Mouse (Mus musculus): ENCODE data around the gene Capn8. TPM values are rescaled to one million over a fixed set of nuclear protein-coding genes. Genes with fewer than 3 reads are reported as not detected.
A peak's percentile ranks its signal among the peaks of the same experiment; 100 is the strongest.

Gene Capn8
- polyA plus RNA-seq, 2 experiments, result 0.01 TPM; not detected in 1

DNA sequence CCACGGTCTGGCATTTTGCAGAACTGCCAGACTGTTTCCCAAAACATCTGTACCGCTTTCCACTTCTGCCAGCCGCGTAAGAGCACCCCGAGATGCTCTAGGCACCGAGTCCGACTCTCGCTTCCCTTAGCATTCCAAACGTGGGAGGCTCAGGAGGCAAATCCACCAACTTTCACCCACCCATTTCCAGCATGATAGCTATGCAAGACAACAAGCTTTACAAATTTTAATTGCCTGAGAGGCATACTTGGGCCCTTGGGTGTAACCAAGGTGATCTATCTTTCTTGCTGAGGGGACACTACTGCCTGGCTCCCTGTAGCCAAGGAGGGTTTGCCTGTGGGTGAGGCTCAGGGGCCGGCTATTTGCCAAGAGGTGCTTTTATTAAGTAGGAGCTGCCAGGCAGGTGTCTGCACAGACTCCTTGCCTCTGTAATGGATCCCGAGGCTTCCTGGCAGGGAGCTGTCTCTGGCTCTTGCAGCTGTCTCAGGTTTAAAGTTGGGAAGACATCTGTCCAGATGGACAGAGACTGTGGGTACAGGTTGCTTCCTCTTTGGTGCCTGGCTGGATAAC lies 2.8 kb upstream of the Capn8 start:
- H3K9me3 ChIP-seq (ENCODE audit: control insufficient read depth, low read length), result no peaks in the 10 kb centered on the region
- peaks cover 0 to 6% of the 10 kb centered on the region in 2 experiments; a peak in 1 of 4 replicates for H3K4me1 ChIP-seq (replicated peaks; ENCODE audit: control insufficient read depth in 2 of 2, insufficient read depth in 2 of 2, low read length in 1 of 2)
- H3K4me2 ChIP-seq (ENCODE audit: low read depth), result no peak overlapping the region
- H3K9ac ChIP-seq (replicated peaks), result no peak overlapping the region
- 71% methylated on average over 11 of the region's 11 CpGs for WGBS (ENCODE audit: insufficient replicate concordance)
- no peak for ATAC-seq (ENCODE audit: insufficient read depth)
- H3K27ac ChIP-seq, result no peak overlapping the region
- H3K27me3 ChIP-seq (ENCODE audit: control insufficient read depth, insufficient read depth, low read length), result no peaks in the 10 kb centered on the region
- TF ChIP-seq EP300 (IDR thresholded peaks at IDR 0.05; ENCODE audit: low read depth) (no peak), CTCF (IDR thresholded peaks at IDR 0.05; ENCODE audit: low read depth) (no peak)
- no peaks in the 10 kb centered on the region for H3K36me3 ChIP-seq (replicated peaks; ENCODE audit: control insufficient read depth, insufficient read depth, low read depth)
- no peak overlapping the region for H3K4me3 ChIP-seq (ENCODE audit: insufficient read depth in 1 of 2, low read depth in 2 of 2, low read length in 2 of 2)
- DNase-seq (ENCODE audit: low read depth in 3 of 3, low spot score in 3 of 3), result no peak

DNA sequence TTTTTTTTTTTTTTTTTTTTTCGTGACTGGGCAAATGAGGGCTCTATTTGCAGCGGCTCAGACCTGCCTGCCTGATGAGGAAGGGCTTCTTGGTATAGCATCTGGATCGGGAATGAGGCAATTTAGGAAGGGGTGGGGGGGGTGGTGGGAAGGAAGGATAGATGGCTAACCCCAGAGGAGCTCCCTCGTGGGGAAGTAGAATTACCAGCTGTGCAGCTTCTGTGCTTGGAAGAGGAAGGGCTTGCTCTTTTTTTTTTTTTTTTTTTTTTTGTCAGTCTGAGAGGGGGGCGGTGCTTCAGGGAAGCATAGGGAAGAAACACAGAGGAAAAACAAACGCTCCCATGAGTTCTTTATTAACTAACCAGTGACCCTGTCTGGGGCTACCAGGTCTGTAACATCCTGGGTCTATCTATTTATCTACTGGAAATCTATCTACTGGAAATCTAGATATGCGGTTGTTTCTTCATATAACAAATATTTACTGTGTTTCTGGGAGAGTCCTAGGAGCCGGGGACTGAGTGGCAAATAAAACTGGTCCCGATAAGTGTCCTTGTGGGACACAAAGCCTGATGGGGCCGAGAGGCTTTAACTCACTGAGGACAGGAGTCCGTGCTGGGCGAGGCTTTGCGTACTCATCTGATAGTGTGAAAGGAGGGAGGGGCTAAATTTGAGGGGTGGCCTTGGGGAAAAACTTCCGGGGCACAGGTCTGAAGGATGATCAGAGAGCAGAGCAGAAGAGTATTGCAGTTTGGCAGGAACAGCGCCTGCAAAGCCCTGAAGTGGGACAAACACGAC lies 2.0 kb upstream of the Capn8 start:
- no peak for DNase-seq (ENCODE audit: low read depth in 3 of 3, low spot score in 3 of 3)
- Histone ChIP-seq H3K27me3 (ENCODE audit: control insufficient read depth, insufficient read depth, low read length) (no peaks in the 10 kb centered on the region), H3K9ac (replicated peaks) (no peak overlapping the region), H3K36me3 (replicated peaks; ENCODE audit: control insufficient read depth, insufficient read depth, low read depth) (no peaks in the 10 kb centered on the region), H3K4me1 (replicated peaks; ENCODE audit: control insufficient read depth in 2 of 2, insufficient read depth in 2 of 2, low read length in 1 of 2) (peaks cover 0 to 6% of the 10 kb centered on the region in 2 experiments; a peak in 1 of 4 replicates), H3K27ac (no peak overlapping the region), H3K4me3 (ENCODE audit: insufficient read depth in 1 of 2, low read depth in 2 of 2, low read length in 2 of 2) (no peak overlapping the region), H3K4me2 (ENCODE audit: low read depth) (peak overlapping the region; percentile 20; the same call in 1 of the 2 replicates), H3K9me3 (ENCODE audit: control insufficient read depth, low read length) (no peaks in the 10 kb centered on the region)
- 30% methylated on average over 16 of the region's 16 CpGs for WGBS (ENCODE audit: insufficient replicate concordance)
- TF ChIP-seq CTCF (IDR thresholded peaks at IDR 0.05; ENCODE audit: low read depth) (no peak), EP300 (IDR thresholded peaks at IDR 0.05; ENCODE audit: low read depth) (no peak)
- ATAC-seq (ENCODE audit: insufficient read depth), result no peak

DNA sequence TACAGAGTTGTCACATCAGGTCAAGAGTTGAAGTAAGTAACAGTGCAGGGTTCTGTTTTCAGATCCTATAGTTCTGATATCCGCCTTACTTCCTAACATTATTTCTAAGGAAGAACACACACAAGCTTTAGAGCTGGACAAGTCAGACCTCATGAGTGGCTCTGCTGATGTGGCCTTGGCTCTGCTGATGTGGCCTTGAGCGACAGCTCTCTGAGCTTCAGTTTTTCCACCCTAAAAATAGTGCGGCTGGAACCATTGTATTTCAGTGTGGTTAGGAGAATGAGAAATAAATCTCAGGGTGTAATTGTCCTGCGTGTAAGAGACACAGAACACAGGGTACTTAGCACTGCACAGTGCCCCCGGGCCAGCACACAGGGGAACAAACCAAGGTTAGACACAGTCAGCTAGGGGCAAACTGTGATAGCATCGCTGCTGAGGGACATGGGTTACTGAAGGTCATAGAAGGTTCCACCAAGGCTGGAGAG lies 586 bp downstream of the Capn8 start:
- ATAC-seq (ENCODE audit: insufficient read depth), result no peak
- no peak overlapping the region for H3K4me3 ChIP-seq (ENCODE audit: insufficient read depth in 1 of 2, low read depth in 2 of 2, low read length in 2 of 2)
- TF ChIP-seq CTCF (IDR thresholded peaks at IDR 0.05; ENCODE audit: low read depth) (no peak), EP300 (IDR thresholded peaks at IDR 0.05; ENCODE audit: low read depth) (no peak)
- no peaks in the 10 kb centered on the region for H3K9me3 ChIP-seq (ENCODE audit: control insufficient read depth, low read length)
- no peaks in the 10 kb centered on the region for H3K36me3 ChIP-seq (replicated peaks; ENCODE audit: control insufficient read depth, insufficient read depth, low read depth)
- no peak overlapping the region for H3K9ac ChIP-seq (replicated peaks)
- no peak overlapping the region for H3K4me2 ChIP-seq (ENCODE audit: low read depth)
- H3K4me1 ChIP-seq (replicated peaks; ENCODE audit: control insufficient read depth in 2 of 2, insufficient read depth in 2 of 2, low read length in 1 of 2), result peaks cover 0 to 6% of the 10 kb centered on the region in 2 experiments; a peak in 1 of 4 replicates
- 63% methylated on average over 6 of the region's 6 CpGs for WGBS (ENCODE audit: insufficient replicate concordance)
- H3K27ac ChIP-seq, result no peak overlapping the region
- no peaks in the 10 kb centered on the region for H3K27me3 ChIP-seq (ENCODE audit: control insufficient read depth, insufficient read depth, low read length)
- DNase-seq (ENCODE audit: low read depth in 3 of 3, low spot score in 3 of 3), result no peak

DNA sequence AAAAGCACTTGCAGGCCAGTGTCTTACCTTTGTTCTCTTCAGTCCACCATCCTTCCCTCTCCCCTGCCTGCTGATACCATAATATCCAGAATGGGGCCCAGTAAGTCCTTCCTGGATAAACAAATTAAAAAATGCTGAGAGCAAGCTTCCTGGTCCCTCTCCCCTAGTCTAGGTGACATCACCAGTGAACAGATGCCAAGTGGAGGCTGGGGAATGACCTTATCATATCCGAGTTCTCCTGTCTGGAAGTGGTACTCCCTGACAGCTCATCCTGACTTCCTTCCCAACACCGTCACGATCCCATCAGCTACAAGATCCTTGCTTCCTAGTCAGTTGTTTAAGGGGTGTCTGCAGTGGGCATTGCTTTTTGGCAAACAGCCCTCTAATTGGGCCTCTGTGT lies 6.3 kb downstream of the Capn8 start:
- Histone ChIP-seq H3K9ac (replicated peaks) (no peak overlapping the region), H3K4me2 (ENCODE audit: low read depth) (no peak overlapping the region), H3K36me3 (replicated peaks; ENCODE audit: control insufficient read depth, insufficient read depth, low read depth) (no peaks in the 10 kb centered on the region), H3K27me3 (ENCODE audit: control insufficient read depth, insufficient read depth, low read length) (no peaks in the 10 kb centered on the region), H3K9me3 (ENCODE audit: control insufficient read depth, low read length) (no peaks in the 10 kb centered on the region), H3K4me3 (ENCODE audit: insufficient read depth in 1 of 2, low read depth in 2 of 2, low read length in 2 of 2) (no peak overlapping the region), H3K27ac (no peak overlapping the region), H3K4me1 (replicated peaks; ENCODE audit: control insufficient read depth in 2 of 2, insufficient read depth in 2 of 2, low read length in 1 of 2) (no peaks in the 10 kb centered on the region)
- 57% methylated on average over 3 of the region's 3 CpGs for WGBS (ENCODE audit: insufficient replicate concordance)
- DNase-seq (ENCODE audit: low read depth in 3 of 3, low spot score in 3 of 3) (no peak), ATAC-seq (ENCODE audit: insufficient read depth) (no peak)
- TF ChIP-seq CTCF (IDR thresholded peaks at IDR 0.05; ENCODE audit: low read depth), result no peak
- TF ChIP-seq EP300 (IDR thresholded peaks at IDR 0.05; ENCODE audit: low read depth), result no peak

DNA sequence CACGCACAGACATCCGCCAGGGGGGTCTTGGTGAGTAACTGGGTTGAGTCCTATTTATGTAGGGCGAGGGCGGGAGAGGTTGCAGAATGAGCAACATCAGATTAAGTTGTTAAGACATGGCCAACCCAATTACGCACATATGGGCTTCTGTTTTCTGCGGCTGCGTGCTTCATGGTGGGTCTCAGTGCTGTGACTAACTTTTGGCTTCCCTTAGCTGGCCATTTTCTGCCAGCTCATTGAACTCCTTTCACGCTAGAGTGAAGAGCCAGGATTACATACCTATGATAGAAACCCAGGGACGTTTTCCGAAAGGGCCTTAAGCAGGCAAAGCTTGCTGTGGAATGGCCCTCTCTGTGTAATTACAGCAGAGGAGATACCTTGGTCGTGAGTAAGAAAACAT lies 7.2 kb downstream of the Capn8 start:
- H3K4me3 ChIP-seq (ENCODE audit: insufficient read depth in 1 of 2, low read depth in 2 of 2, low read length in 2 of 2), result no peak overlapping the region
- H3K27me3 ChIP-seq (ENCODE audit: control insufficient read depth, insufficient read depth, low read length), result no peaks in the 10 kb centered on the region
- ATAC-seq (ENCODE audit: insufficient read depth) (no peak), DNase-seq (ENCODE audit: low read depth in 3 of 3, low spot score in 3 of 3) (no peak)
- no peaks in the 10 kb centered on the region for H3K36me3 ChIP-seq (replicated peaks; ENCODE audit: control insufficient read depth, insufficient read depth, low read depth)
- TF ChIP-seq EP300 (IDR thresholded peaks at IDR 0.05; ENCODE audit: low read depth), result no peak
- TF ChIP-seq CTCF (IDR thresholded peaks at IDR 0.05; ENCODE audit: low read depth), result no peak
- no peak overlapping the region for H3K9ac ChIP-seq (replicated peaks)
- WGBS (ENCODE audit: insufficient replicate concordance), result 71% methylated on average over 11 of the region's 11 CpGs
- H3K27ac ChIP-seq, result no peak overlapping the region
- no peak overlapping the region for H3K4me2 ChIP-seq (ENCODE audit: low read depth)
- H3K9me3 ChIP-seq (ENCODE audit: control insufficient read depth, low read length), result no peaks in the 10 kb centered on the region
- H3K4me1 ChIP-seq (replicated peaks; ENCODE audit: control insufficient read depth in 2 of 2, insufficient read depth in 2 of 2, low read length in 1 of 2), result no peaks in the 10 kb centered on the region

Measured in liver, embryonic 14.5 days (tissue).